Mouse (Mus musculus) intestine, embryonic 15.5 days (tissue): ENCODE results near the gene Lhcgr. TPM values are rescaled to one million over a fixed set of nuclear protein-coding genes. Genes with fewer than 3 reads are reported as not detected.
"Not testable (repeated sequence)": the region's sequence is repeated elsewhere in the genome, so short reads cannot be mapped to it uniquely, and the experiment has no call there.

ENCODE experiments used
- ATAC-seq: fragments of 200-750 bp; cut with Nextera tagmentation; 2 replicates; pipeline ENCODE4 v1.8.0; 2017; ENCODE audit warnings: moderate TSS enrichment, moderate library complexity
- H3K27ac ChIP-seq: fragments of 300-500 bp; sonication (generic); 2 replicates; pipeline ENCODE4 v1.5.1; 2015; ENCODE audit warnings: mild to moderate bottlenecking, inconsistent platforms
- H3K27me3 ChIP-seq: fragments of 300-500 bp; sonication (generic); replicated peaks from 2 replicates; pipeline ENCODE4 v1.6.1; 2015; ENCODE audit warnings: inconsistent platforms
- H3K36me3 ChIP-seq: fragments of 300-500 bp; sonication (generic); 2 replicates; pipeline ENCODE4 v1.6.1; 2015; ENCODE audit warnings: inconsistent platforms
- H3K4me1 ChIP-seq: fragments of 300-500 bp; sonication (generic); replicated peaks from 2 replicates; pipeline ENCODE4 v1.6.1; 2015; ENCODE audit warnings: inconsistent platforms
- H3K4me2 ChIP-seq: fragments of 300-500 bp; sonication (generic); replicated peaks from 2 replicates; pipeline ENCODE4 v1.6.1; 2015; ENCODE audit warnings: mild to moderate bottlenecking, inconsistent platforms
- H3K4me3 ChIP-seq: fragments of 300-500 bp; sonication (generic); replicated peaks from 2 replicates; pipeline ENCODE4 v1.5.1; 2015; ENCODE audit warnings: inconsistent platforms
- H3K9ac ChIP-seq: fragments of 300-500 bp; sonication (generic); 2 replicates; pipeline ENCODE4 v1.6.1; 2015; ENCODE audit warnings: inconsistent platforms
- H3K9me3 ChIP-seq: fragments of 300-500 bp; sonication (generic); 2 replicates; pipeline ENCODE4 v1.6.1; 2016; ENCODE audit warnings: inconsistent platforms
- WGBS: fragments of 180-500 bp; shearing (Covaris S2); methylation state at CpG from one replicate; pipeline ENCODE4 v1.1.7; 2015; 5-methylcytosine and 5-hydroxymethylcytosine counted together
- polyA plus RNA-seq: library from polyadenylated mRNA; unstranded; fragments of >200 nt; fragmentation: Nextera tagmentation; extraction: Ambion mirVana; gene quantifications from 2 replicates; pipeline ENCODE4 v1.2.1, GENCODE M21; 2015

Lhcgr gene
- polyA plus RNA-seq: 0.09 TPM in 1 of 2 replicates, not detected in the other

DNA sequence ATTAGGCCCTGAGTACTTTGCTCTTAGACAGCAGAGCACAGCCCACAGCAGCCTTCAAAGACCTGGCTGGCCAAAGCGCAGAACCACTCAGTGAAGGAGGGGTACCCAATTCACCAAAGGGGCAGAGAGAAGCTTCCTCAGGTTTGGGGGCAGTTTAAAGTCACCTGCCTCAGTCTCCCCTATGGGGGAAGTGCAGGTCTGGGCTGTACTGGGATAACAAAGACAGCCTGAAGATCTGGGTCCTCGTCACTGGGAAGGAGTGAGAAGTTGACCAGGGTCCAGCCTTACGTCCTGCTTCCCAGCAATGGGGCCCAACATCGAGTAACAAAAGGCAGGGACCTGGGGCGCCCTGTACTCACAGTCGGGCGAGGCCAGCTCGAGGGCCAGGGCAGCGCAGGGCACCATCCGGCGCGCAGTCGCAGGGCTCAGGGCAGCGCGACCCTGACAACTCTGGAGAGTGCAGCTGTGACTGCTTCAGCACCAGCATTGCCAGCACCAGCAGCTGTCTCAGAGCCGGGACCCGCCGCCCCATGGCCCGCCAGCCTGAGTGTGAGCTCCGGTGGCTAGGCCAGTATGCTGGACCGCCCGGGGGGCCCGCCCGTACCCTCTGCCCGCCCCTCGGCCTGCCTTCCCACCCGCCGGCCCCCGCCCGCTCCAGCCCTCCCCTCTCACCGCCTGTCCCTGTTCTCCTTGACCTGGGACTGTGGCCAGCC lies at the start of gene Lhcgr:
TSS of gene Lhcgr (minus strand) at position 551 of the 713 bp plus-strand sequence.
- no peak within 1 kb of the TSS for H3K4me3 ChIP-seq
- WGBS: 33% methylated on average over 28 of the region's 31 CpGs
- H3K4me1 ChIP-seq: 0 out of 2 replicates have a peak, but pooled peaks cover 4% of the 10 kb centered on the region
- peak within 1 kb of the TSS; percentile 46 for H3K4me2 ChIP-seq
- H3K27me3 ChIP-seq: peaks cover 3% of the 10 kb centered on the region; the same call in 1 of the 2 replicates
- no peak within 1 kb of the TSS for H3K27ac ChIP-seq
- ATAC-seq: peak; percentile 47; the same call in 1 of the 2 replicates
- H3K9me3 ChIP-seq: no peaks in the 10 kb centered on the region
- no peaks in the 10 kb centered on the region for H3K36me3 ChIP-seq
- no peak within 1 kb of the TSS for H3K9ac ChIP-seq

DNA sequence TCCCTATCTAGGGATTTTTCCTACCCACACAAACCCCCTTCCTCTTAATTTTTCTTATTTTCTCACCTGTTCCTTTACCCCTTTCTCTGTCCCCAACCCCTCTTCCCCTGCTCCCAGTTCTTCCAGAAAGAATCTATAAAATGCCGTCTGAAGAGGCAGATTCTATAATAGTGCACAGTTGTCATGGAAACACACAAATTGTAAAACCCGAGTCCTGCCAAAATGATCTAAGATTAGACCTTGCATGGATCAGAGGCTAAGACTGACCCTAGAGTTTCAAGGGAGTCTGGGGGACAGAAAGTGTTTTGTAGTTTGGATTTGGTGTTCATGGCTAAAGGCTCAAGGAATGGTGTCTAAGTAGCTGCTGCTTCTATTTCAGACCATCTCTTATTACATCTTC lies 25.8 kb upstream of the Lhcgr start:
- Histone ChIP-seq H3K9ac (no peak overlapping the region), H3K27me3 (no peaks in the 10 kb centered on the region), H3K36me3 (no peaks in the 10 kb centered on the region), H3K4me2 (no peak overlapping the region), H3K4me3 (no peak overlapping the region), H3K9me3 (no peaks in the 10 kb centered on the region), H3K4me1 (no peaks in the 10 kb centered on the region), H3K27ac (no peak overlapping the region)
- ATAC-seq: no peak
- WGBS: 52% methylated on average over 2 of the region's 2 CpGs

DNA sequence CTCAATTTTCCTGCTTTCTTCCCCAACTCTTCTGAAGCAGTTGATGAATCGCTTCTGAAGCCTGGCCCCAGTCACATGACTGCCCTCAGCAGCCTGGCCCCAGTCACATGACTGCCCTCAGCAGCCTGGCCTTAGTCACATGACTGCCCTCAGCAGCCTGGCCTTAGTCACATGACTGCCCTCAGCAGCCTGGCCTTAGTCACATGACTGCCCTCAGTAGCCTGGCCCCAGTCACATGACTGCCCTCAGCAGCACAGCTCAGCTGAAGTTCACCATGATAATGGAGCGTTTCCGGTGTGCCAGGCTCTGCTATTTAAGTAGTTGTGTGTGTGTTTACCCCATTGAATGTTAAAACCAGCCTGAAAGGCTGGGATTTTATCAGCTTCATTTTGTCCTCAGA lies 21.2 kb upstream of the Lhcgr start:
- not testable (repeated sequence) for H3K4me2 ChIP-seq, H3K36me3 ChIP-seq, H3K27ac ChIP-seq, H3K27me3 ChIP-seq, H3K4me3 ChIP-seq, H3K4me1 ChIP-seq, ATAC-seq, H3K9ac ChIP-seq, H3K9me3 ChIP-seq
- 92% methylated on average over 3 of the region's 3 CpGs for WGBS

DNA sequence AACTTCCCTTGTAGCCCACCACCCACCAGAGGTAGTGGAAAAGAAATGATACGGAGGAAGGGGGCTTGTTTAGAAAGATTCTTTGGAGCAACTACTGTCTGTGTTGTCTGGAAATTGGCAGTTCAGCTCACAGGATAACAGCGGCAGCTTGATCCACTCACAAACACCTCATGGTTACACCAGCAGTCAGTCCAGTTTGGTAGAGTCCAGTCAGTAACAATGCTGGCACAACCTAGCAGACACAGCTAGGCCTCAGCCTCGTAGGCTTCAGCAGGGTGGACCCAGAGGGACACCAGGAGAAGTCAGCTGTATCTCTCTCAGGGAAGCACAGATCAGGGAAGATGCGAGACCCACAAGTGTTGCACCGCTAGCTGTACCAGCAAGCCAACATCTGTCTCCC lies 19.0 kb upstream of the Lhcgr start:
- Histone ChIP-seq H3K4me2 (no peak overlapping the region), H3K4me3 (no peak overlapping the region), H3K4me1 (no peaks in the 10 kb centered on the region), H3K36me3 (no peaks in the 10 kb centered on the region), H3K9me3 (no peaks in the 10 kb centered on the region), H3K27me3 (no peaks in the 10 kb centered on the region), H3K9ac (no peak overlapping the region), H3K27ac (no peak overlapping the region)
- ATAC-seq: no peak
- WGBS: 90% methylated on average over 5 of the region's 5 CpGs

DNA sequence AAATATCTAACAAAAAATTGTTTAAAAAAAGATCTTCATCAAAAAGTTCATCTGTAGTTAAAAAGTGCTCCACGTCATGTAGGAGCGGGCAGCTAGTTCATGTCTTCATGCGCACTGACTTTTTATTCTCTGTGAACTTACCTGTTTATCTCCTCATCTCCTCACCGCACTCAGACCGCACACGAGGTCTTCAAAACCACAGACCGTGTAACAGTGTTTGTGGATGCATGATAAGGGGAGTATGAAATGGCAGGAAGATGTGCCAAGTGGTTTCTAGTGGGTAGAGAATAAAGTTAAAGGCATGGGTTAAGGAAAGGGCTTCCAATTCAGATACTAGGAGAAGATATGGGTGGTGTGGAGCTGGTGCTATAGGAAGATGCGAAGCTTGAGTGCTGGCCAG lies 14.6 kb upstream of the Lhcgr start:
- Histone ChIP-seq H3K4me1 (no peaks in the 10 kb centered on the region), H3K9me3 (no peaks in the 10 kb centered on the region), H3K4me2 (no peak overlapping the region), H3K9ac (no peak overlapping the region), H3K27ac (no peak overlapping the region), H3K36me3 (no peaks in the 10 kb centered on the region), H3K27me3 (no peaks in the 10 kb centered on the region), H3K4me3 (no peak overlapping the region)
- WGBS: 89% methylated on average over 8 of the region's 8 CpGs
- no peak for ATAC-seq

DNA sequence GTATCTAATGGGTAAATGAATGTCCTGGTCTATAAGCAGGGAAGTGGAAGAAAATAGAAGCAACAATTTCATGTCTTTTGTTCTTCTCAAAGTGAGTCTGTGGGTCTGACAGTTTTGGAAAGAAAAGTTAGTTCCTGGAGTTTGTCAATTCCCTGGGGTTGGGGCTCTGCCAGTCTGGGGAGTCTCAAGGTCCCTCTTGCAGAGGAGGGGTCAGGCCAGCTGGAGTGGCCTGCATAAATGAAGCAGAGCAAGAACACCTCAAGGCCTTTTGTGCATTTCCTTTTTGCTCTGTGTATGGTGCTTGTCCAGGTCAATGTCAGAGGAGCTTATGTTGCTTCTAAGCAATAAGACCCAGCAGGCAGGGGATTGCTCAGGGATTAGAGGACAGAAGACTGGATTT lies 11.7 kb upstream of the Lhcgr start:
- Histone ChIP-seq H3K9me3 (no peaks in the 10 kb centered on the region), H3K4me1 (no peaks in the 10 kb centered on the region), H3K9ac (no peak overlapping the region), H3K4me3 (no peak overlapping the region), H3K27me3 (no peaks in the 10 kb centered on the region), H3K27ac (no peak overlapping the region), H3K4me2 (no peak overlapping the region), H3K36me3 (no peaks in the 10 kb centered on the region)
- ATAC-seq: no peak

DNA sequence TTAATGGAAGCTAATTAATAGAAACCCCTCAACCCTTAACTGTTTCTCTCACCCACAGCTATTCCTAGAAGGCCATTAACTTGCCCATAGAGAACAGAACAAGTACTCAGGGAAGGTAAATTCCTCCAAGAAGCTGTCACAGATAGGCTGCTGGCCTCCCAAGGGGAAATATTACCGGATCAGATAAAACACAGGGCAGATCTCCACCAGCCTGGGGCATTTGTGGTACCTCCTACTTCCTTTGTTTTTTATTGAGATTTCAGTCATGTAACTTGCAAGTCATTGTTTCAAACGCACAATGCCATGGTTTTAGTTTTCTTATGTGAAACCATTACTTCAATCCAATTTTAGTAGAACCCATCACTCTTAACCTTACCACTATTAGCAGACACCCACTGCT lies 1.1 kb downstream of the Lhcgr start:
- Histone ChIP-seq H3K4me3 (no peak overlapping the region), H3K36me3 (no peaks in the 10 kb centered on the region), H3K9ac (no peak overlapping the region), H3K27me3 (peaks cover 3% of the 10 kb centered on the region; the same call in 1 of the 2 replicates), H3K4me1 (0 out of 2 replicates have a peak, but pooled peaks cover 4% of the 10 kb centered on the region), H3K4me2 (no peak overlapping the region), H3K27ac (no peak overlapping the region), H3K9me3 (no peaks in the 10 kb centered on the region)
- ATAC-seq: no peak
- 73% methylated on average over 2 of the region's 2 CpGs for WGBS

DNA sequence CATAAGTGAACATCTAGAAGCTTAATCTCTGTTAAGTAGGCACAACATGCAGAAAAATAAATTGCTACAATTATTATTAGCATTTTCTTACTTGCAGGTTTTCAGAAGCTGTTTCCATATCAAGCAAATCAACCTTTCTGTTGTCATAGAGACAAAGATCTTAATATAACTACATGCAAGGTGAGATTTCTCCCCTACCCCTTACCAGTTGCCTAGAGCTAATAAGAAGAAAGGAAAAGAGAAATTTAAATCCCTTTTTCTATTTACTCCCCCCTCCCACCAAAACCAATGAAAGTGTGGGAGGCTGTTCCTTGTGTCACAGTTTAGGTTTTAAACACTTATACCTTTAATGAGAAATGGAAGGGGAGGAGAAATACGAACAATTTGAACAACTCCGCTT lies 3.4 kb downstream of the Lhcgr start:
- Histone ChIP-seq H3K36me3 (no peaks in the 10 kb centered on the region), H3K9me3 (no peaks in the 10 kb centered on the region), H3K27me3 (peaks cover 3% of the 10 kb centered on the region; the same call in 1 of the 2 replicates), H3K4me3 (no peak overlapping the region), H3K4me1 (0 out of 2 replicates have a peak, but pooled peaks cover 4% of the 10 kb centered on the region), H3K9ac (no peak overlapping the region), H3K27ac (no peak overlapping the region), H3K4me2 (no peak overlapping the region)
- WGBS: 93% methylated on average over 2 of the region's 2 CpGs
- no peak for ATAC-seq

DNA sequence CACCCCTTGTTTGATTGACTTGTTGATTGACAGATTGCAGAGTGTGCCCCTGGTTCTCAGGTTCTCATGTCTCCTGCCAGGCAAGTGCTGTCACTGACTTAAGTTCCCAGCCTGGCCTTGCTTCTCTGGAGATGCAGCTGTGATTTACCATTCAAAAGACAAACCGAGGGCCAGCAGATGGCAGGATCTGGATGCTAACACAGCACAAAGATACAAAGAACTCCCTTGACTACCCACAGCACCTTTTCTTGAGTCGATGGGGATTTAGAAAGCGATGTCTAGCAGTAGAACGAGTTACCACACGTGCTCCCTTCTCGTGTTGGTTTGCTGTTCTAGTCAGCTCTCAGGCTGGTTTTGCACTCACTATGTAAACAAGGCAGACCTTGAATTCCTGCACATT lies 4.9 kb downstream of the Lhcgr start:
- no peak overlapping the region for H3K4me3 ChIP-seq
- H3K9me3 ChIP-seq: no peaks in the 10 kb centered on the region
- ATAC-seq: no peak
- 0 out of 2 replicates have a peak, but pooled peaks cover 4% of the 10 kb centered on the region for H3K4me1 ChIP-seq
- no peaks in the 10 kb centered on the region; the same call in 1 of the 2 replicates for H3K27me3 ChIP-seq
- no peak overlapping the region for H3K9ac ChIP-seq
- H3K36me3 ChIP-seq: no peaks in the 10 kb centered on the region
- 53% methylated on average over 6 of the region's 6 CpGs for WGBS
- H3K27ac ChIP-seq: no peak overlapping the region
- no peak overlapping the region for H3K4me2 ChIP-seq

DNA sequence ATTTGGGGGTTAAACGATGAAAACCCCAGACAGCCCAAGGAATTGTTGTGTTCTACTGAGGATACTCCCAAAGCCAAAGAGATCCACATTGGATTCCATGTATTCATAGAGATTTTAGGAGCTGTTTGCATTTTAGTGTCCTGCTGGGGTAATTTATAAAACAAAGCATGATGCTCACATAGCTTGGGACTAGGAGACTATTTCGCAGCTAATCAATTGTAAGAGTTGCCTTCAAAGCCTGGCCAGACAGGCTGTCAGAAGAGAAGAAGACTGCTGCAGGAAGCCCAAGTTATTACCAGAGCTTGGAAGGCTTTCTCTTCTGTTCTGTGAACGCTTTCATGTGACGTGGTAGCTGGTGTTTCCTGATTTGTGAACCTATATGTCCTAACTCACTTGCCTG lies 5.4 kb downstream of the Lhcgr start:
- no peak for ATAC-seq

DNA sequence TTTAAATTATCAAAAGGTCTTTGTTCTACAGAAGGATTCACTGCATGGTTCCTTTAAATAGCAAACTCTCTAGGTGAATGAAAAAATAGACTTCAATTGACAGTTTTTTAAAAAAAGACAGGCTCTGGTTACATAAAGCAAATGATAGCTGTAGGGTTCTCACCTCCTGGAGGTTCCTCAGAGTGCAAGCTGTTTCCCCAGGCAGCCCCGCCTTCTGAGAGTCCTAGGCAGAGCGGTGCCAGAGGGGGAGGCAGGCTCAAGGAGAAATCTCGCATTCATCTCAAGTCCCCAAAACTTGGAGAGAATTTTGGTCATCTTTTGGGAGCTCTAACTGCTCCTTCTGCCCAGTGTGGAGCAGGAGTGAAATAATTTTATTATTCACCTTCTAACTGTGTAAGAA lies 12.6 kb downstream of the Lhcgr start:
- no peak overlapping the region for H3K4me3 ChIP-seq
- 29% methylated on average over 3 of the region's 3 CpGs for WGBS
- ATAC-seq: no peak

More for the DNA sequence above, 5.4 kb downstream of the Lhcgr start:
- Histone ChIP-seq H3K4me1 (no peaks in the 10 kb centered on the region), H3K27me3 (no peaks in the 10 kb centered on the region; the same call in 1 of the 2 replicates), H3K36me3 (no peaks in the 10 kb centered on the region), H3K9me3 (no peaks in the 10 kb centered on the region), H3K4me3 (no peak overlapping the region), H3K27ac (no peak overlapping the region), H3K9ac (no peak overlapping the region), H3K4me2 (no peak overlapping the region)
- WGBS: 83% methylated on average over 4 of the region's 4 CpGs

DNA sequence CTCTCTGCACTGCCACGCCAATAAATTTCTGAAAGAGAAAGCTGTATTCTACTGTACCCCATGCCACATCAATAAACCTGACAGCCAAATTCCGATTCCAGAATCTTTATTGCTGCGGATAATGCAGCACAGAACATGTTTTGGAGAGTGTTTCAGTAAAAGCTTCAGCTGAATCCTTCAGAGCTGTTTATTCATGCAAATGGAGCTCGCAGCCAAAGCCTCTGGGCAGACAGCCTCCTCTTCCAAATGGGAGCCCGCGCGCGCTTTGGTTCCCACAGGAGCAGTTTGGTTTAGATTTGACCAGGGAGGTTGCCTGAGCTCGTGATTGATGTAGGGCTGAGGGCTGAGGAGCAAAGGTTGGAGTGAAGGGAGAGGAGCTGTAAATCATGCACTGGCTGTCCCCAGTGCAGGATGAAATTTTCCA lies 17.7 kb downstream of the Lhcgr start:
- Histone ChIP-seq H3K4me3 (no peak overlapping the region), H3K4me2 (0 out of 2 replicates have a peak overlapping the region, but pooled peaks have one; percentile 11), H3K27ac (no peak overlapping the region), H3K27me3 (no peaks in the 10 kb centered on the region), H3K9me3 (no peaks in the 10 kb centered on the region), H3K36me3 (no peaks in the 10 kb centered on the region), H3K9ac (no peak overlapping the region), H3K4me1 (peaks cover 3% of the 10 kb centered on the region; the same call in 1 of the 2 replicates)
- no peak; the same call in 1 of the 2 replicates for ATAC-seq
- WGBS: 12% methylated on average over 9 of the region's 9 CpGs

More for the DNA sequence above, 12.6 kb downstream of the Lhcgr start:
- Histone ChIP-seq H3K36me3 (no peaks in the 10 kb centered on the region), H3K27ac (no peak overlapping the region), H3K9ac (no peak overlapping the region), H3K4me2 (no peak overlapping the region), H3K4me1 (no peaks in the 10 kb centered on the region), H3K9me3 (no peaks in the 10 kb centered on the region), H3K27me3 (no peaks in the 10 kb centered on the region)

DNA sequence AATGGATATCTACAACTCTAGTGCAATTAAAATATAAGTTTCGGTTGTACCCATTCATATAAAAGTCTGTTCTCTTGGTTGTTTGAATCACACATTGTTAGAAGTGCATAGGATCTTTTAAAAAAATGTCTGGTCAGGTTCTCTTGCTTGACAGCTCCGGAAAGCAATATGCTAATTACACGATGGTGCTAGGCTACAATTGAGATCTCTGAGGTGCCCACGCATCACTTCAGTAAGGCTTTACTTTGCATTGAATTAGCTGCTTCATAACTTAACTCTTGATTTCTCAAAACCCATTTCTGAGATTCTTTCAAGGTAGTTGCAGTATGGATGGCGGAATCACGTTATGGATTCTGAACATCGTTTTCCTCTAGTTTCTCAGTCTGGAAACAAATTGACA lies 21.7 kb downstream of the Lhcgr start:
- Histone ChIP-seq H3K9me3 (no peaks in the 10 kb centered on the region), H3K36me3 (no peaks in the 10 kb centered on the region), H3K4me1 (peaks cover 3% of the 10 kb centered on the region; the same call in 1 of the 2 replicates), H3K4me2 (no peak overlapping the region), H3K4me3 (no peak overlapping the region), H3K9ac (no peak overlapping the region), H3K27ac (no peak overlapping the region), H3K27me3 (no peaks in the 10 kb centered on the region)
- 90% methylated on average over 7 of the region's 7 CpGs for WGBS
- no peak for ATAC-seq
